Mouse (Mus musculus): ENCODE data around the gene Gm7879. TPM values are rescaled to one million over a fixed set of nuclear protein-coding genes. Genes with fewer than 3 reads are reported as not detected.

Gm7879 gene
- polyA plus RNA-seq, 1 experiment from 2014 or later, result not detected

DNA sequence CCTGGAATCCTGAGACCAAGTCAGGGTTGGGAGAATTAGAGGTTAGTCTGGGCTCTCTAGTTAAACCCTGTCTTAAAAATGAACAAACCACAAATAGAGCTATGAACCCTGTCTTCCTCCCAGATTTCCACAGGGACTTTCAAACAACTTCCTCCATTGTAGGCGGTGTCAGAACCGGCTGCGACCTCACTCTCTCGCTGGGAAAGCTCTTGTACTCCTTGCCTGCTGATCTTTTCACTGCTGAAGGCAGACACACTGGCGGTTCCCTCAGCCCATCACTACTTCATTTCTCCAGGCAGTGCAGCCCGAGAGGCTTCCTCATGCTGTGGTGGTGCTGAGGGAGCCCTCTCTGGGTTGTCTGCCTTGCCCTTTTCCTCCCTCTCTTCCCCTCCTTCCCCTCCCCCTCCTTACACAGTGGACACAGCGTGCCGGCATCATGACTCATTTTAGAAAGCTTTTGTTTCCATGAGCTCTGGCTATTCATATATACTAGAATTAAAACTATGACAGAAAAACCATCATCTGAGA lies 35.9 kb downstream of the Gm7879 start:
- WGBS, result 3% methylated on average over 8 of the region's 8 CpGs
- Histone ChIP-seq H3K27ac (ENCODE audit: poor library complexity, severe bottlenecking) (no peak overlapping the region), H3K9me3 (replicated peaks) (no peaks in the 10 kb centered on the region), H3K4me2 (peak overlapping the region; percentile 71), H3K9ac (peak overlapping the region; percentile 60; the same call in 1 of the 2 replicates), H3K4me3 (peak overlapping the region; percentile 44), H3K4me1 (replicated peaks) (peaks cover 9% of the 10 kb centered on the region), H3K36me3 (no peaks in the 10 kb centered on the region), H3K27me3 (replicated peaks) (no peaks in the 10 kb centered on the region)
- peak; percentile 66; the same call in 1 of the 2 replicates for ATAC-seq (ENCODE audit: insufficient number of reproducible peaks, low FRiP score)

GRCm38 (mm10) chr5:43953241-43953640 lies 40.3 kb downstream of the Gm7879 start:
- H3K4me3 ChIP-seq, result no peak overlapping the region
- H3K36me3 ChIP-seq, result no peaks in the 10 kb centered on the region
- H3K4me1 ChIP-seq (replicated peaks), result peaks cover 3% of the 10 kb centered on the region
- H3K9ac ChIP-seq, result no peak overlapping the region
- 62% methylated on average over 1 of the region's 1 CpGs for WGBS
- H3K27ac ChIP-seq (ENCODE audit: poor library complexity, severe bottlenecking), result no peak overlapping the region
- H3K4me2 ChIP-seq, result no peak overlapping the region
- no peaks in the 10 kb centered on the region for H3K27me3 ChIP-seq (replicated peaks)
- no peak for ATAC-seq (ENCODE audit: insufficient number of reproducible peaks, low FRiP score)
- H3K9me3 ChIP-seq (replicated peaks), result peaks cover under 1% of the 10 kb centered on the region; the same call in 1 of the 2 replicates

DNA sequence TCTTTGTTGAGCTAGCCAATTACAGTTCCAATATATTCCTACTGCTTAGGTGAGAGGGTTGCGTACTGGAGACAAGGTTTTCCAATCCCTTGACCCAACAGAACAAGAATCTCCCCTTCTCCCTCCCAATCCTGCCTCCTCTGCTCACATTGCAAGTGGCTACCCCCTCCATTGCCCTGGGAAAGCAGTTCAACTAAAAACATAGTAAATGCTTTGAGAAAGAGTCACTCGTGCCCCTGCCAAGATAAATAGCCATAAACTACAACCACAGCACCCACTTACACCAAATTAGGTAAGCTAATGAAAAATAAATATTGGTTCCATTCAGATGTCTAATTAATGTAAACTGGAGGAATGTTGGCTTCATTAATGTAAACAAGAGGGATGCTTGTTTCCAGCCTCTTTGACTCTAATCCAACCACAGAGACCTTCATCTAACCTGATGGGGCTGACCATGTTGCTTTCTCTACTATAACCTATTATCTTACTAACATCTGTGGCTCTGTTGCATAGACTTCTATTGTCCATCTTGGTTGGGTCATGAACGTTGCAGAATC lies 47.0 kb downstream of the Gm7879 start:
- Histone ChIP-seq H3K4me1 (replicated peaks) (no peaks in the 10 kb centered on the region), H3K9me3 (replicated peaks) (peaks cover 3% of the 10 kb centered on the region; the same call in 1 of the 2 replicates), H3K27me3 (replicated peaks) (no peaks in the 10 kb centered on the region), H3K4me3 (no peak overlapping the region), H3K27ac (ENCODE audit: poor library complexity, severe bottlenecking) (no peak overlapping the region), H3K4me2 (no peak overlapping the region), H3K9ac (no peak overlapping the region), H3K36me3 (no peaks in the 10 kb centered on the region)
- no peak for ATAC-seq (ENCODE audit: insufficient number of reproducible peaks, low FRiP score)
- 77% methylated on average over 3 of the region's 3 CpGs for WGBS

DNA sequence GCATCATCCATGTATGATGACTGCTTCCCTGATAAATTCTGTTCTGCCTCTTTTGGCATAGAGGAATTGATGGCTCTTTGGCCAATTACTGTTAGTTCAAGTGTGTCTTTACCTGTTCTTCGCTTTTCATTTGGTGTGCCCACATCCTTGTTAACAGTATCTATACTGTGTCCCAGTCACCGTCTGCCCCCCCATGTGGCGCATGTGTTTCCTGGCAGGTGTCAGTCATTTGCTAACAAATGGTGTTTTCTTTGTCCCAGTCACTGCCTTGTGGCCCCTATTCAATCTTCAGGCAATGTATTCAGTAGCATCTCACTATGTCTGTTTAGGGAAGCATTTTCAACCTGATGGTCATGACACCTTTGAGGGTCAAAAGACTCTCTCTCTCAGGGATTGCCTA lies 48.1 kb downstream of the Gm7879 start:
- Histone ChIP-seq H3K9ac (no peak overlapping the region), H3K4me2 (no peak overlapping the region), H3K27ac (ENCODE audit: poor library complexity, severe bottlenecking) (no peak overlapping the region), H3K4me3 (no peak overlapping the region), H3K36me3 (no peaks in the 10 kb centered on the region), H3K4me1 (replicated peaks) (no peaks in the 10 kb centered on the region), H3K27me3 (replicated peaks) (no peaks in the 10 kb centered on the region), H3K9me3 (replicated peaks) (peaks cover 3% of the 10 kb centered on the region; the same call in 1 of the 2 replicates)
- no peak for ATAC-seq (ENCODE audit: insufficient number of reproducible peaks, low FRiP score)
- WGBS, result 83% methylated on average over 3 of the region's 3 CpGs

Other genes with a start within 250 kb of the Gm7879 start
- 0.06 and 0.09 TPM in 2 replicates for gene Bst1, start 94.3 kb upstream of the Gm7879 start, polyA plus RNA-seq (2016; fragmentation: Nextera tagmentation; extraction: Ambion mirVana)
- gene Fbxl5, start 91.5 kb upstream of the Gm7879 start, polyA plus RNA-seq (2016; fragmentation: Nextera tagmentation; extraction: Ambion mirVana), result 48.2 and 50.0 TPM in 2 replicates
- 23.4 and 24.0 TPM in 2 replicates for gene Cd38, start 44.6 kb upstream of the Gm7879 start, polyA plus RNA-seq (2016; fragmentation: Nextera tagmentation; extraction: Ambion mirVana)
- gene Fgfbp1, start 68.6 kb downstream of the Gm7879 start, polyA plus RNA-seq (2016; fragmentation: Nextera tagmentation; extraction: Ambion mirVana), result 0.17 TPM in 1 of 2 replicates, not detected in the other
- gene Prom1, start 188.9 kb downstream of the Gm7879 start, polyA plus RNA-seq (2016; fragmentation: Nextera tagmentation; extraction: Ambion mirVana), result 15.8 and 18.2 TPM in 2 replicates